Mouse (Mus musculus) liver, embryonic 16.5 days (tissue): ENCODE data around the gene Tmem204. TPM values are rescaled to one million over a fixed set of nuclear protein-coding genes. Genes with fewer than 3 reads are reported as not detected.
A peak's percentile ranks its signal among the peaks of the same experiment; 100 is the strongest.

ENCODE experiments used
- ATAC-seq: fragments of 200-750 bp; cut with Nextera tagmentation; 2 replicates; pipeline ENCODE4 v1.8.0; 2017; ENCODE audit warnings: low read depth, mild to moderate bottlenecking, moderate number of reproducible peaks, moderate library complexity
- H3K27ac ChIP-seq: fragments of 300-500 bp; sonication (generic); 2 replicates; pipeline ENCODE4 v1.5.1; 2014; ENCODE audit warnings: mild to moderate bottlenecking, low read length
- H3K27me3 ChIP-seq: fragments of 300-500 bp; sonication (generic); 2 replicates; pipeline ENCODE4 v1.6.1; 2014; ENCODE audit warnings: low read depth, low read length, mixed read lengths; ENCODE audit not compliant: control insufficient read depth, insufficient read depth
- H3K36me3 ChIP-seq: fragments of 300-500 bp; sonication (generic); 2 replicates; pipeline ENCODE4 v1.6.1; 2014; ENCODE audit warnings: mild to moderate bottlenecking; ENCODE audit not compliant: control insufficient read depth, insufficient read depth
- H3K4me1 ChIP-seq: fragments of 300-500 bp; sonication (generic); 2 replicates; pipeline ENCODE4 v1.6.1; 2014; ENCODE audit warnings: low read depth, low read length, mixed read lengths; ENCODE audit not compliant: control insufficient read depth
- H3K4me2 ChIP-seq: fragments of 300-500 bp; sonication (generic); 2 replicates; pipeline ENCODE4 v1.6.1; 2014; ENCODE audit warnings: low read depth, low read length, mixed read lengths
- H3K4me3 ChIP-seq: fragments of 300-500 bp; sonication (generic); 2 replicates; pipeline ENCODE4 v1.5.1; 2014; ENCODE audit warnings: low read depth, mild to moderate bottlenecking, low read length
- H3K9ac ChIP-seq: fragments of 300-500 bp; sonication (generic); 2 replicates; pipeline ENCODE4 v1.6.1; 2014; ENCODE audit warnings: low read depth, low read length
- H3K9me3 ChIP-seq: fragments of 300-500 bp; sonication (generic); replicated peaks from 2 replicates; pipeline ENCODE4 v1.6.1; 2016; ENCODE audit warnings: low read length; ENCODE audit not compliant: control insufficient read depth
- WGBS: fragments of 180-500 bp; shearing (Covaris S2); extraction: QIAGEN DNeasy Blood & Tissue Kit; methylation state at CpG from one replicate; pipeline ENCODE4 v1.1.7; 2014; ENCODE audit not compliant: insufficient replicate concordance; 5-methylcytosine and 5-hydroxymethylcytosine counted together
- polyA plus RNA-seq: library from polyadenylated mRNA; unstranded; fragments of >200 nt; fragmentation: Nextera tagmentation; extraction: Ambion mirVana; gene quantifications from 2 replicates; pipeline ENCODE4 v1.2.1, GENCODE M21; 2015

Tmem204 gene
- polyA plus RNA-seq, 1 experiment from 2014 or later: 7.3 TPM

GRCm38 (mm10) chr17:25014841-25015570 lies 68.4 kb downstream of the Tmem204 start:
- Histone ChIP-seq H3K9me3 (no peaks in the 10 kb centered on the region), H3K9ac (peak overlapping the region; percentile 95), H3K27ac (peak overlapping the region; percentile 93), H3K4me3 (peak overlapping the region; percentile 96), H3K36me3 (peaks cover 22% of the 10 kb centered on the region), H3K4me2 (peak overlapping the region; percentile 60), H3K27me3 (no peaks in the 10 kb centered on the region), H3K4me1 (peaks cover 15% of the 10 kb centered on the region)
- 0% methylated on average over 39 of the region's 39 CpGs for WGBS
- ATAC-seq: no peak

GRCm38 (mm10) chr17:25013606-25014501 lies 69.5 kb downstream of the Tmem204 start:
- H3K9ac ChIP-seq: peak overlapping the region; percentile 95
- peaks cover 22% of the 10 kb centered on the region for H3K36me3 ChIP-seq
- WGBS: under 1% methylated on average over 81 of the region's 81 CpGs
- no peaks in the 10 kb centered on the region for H3K9me3 ChIP-seq
- ATAC-seq: no peak
- H3K27me3 ChIP-seq: no peaks in the 10 kb centered on the region
- peaks cover 15% of the 10 kb centered on the region for H3K4me1 ChIP-seq
- H3K4me2 ChIP-seq: peak overlapping the region; percentile 60
- H3K27ac ChIP-seq: peak overlapping the region; percentile 93
- peak overlapping the region; percentile 96 for H3K4me3 ChIP-seq

Other genes with a start within 250 kb of the Tmem204 start
- 124 and 125 TPM in 2 replicates for gene Hagh, start 243.4 kb downstream of the Tmem204 start, polyA plus RNA-seq
- 46.3 and 47.3 TPM in 2 replicates for gene Fahd1, start 233.2 kb downstream of the Tmem204 start, polyA plus RNA-seq
- gene Igfals, start 217.6 kb downstream of the Tmem204 start, polyA plus RNA-seq: 11.0 and 11.7 TPM in 2 replicates
- 53.2 and 55.5 TPM in 2 replicates for gene Nubp2, start 197.2 kb downstream of the Tmem204 start, polyA plus RNA-seq
- gene Spsb3, start 196.9 kb downstream of the Tmem204 start, polyA plus RNA-seq: 38.9 and 40.3 TPM in 2 replicates
- gene Eme2, start 188.5 kb downstream of the Tmem204 start, polyA plus RNA-seq: 12.1 and 12.2 TPM in 2 replicates
- gene Mrps34, start 188.5 kb downstream of the Tmem204 start, polyA plus RNA-seq: 48.9 and 50.7 TPM in 2 replicates
- 46.7 and 54.0 TPM in 2 replicates for gene Nme3, start 187.1 kb downstream of the Tmem204 start, polyA plus RNA-seq
- 9.5 and 11.6 TPM in 2 replicates for gene Mapk8ip3, start 146.6 kb downstream of the Tmem204 start, polyA plus RNA-seq
- gene Jpt2, start 122.9 kb downstream of the Tmem204 start, polyA plus RNA-seq: 52.6 and 53.6 TPM in 2 replicates
- 2.7 and 2.9 TPM in 2 replicates for gene Cramp1l, start 67.8 kb downstream of the Tmem204 start, polyA plus RNA-seq
- gene Ift140, start 67.5 kb downstream of the Tmem204 start, polyA plus RNA-seq: 145 and 146 TPM in 2 replicates
- 12.2 TPM in 2 replicates for gene Telo2, start 32.4 kb upstream of the Tmem204 start, polyA plus RNA-seq
- not detected in 2 replicates for gene Ptx4, start 37.2 kb upstream of the Tmem204 start, polyA plus RNA-seq
- 9.9 and 10.3 TPM in 2 replicates for gene Clcn7, start 49.8 kb upstream of the Tmem204 start, polyA plus RNA-seq
- gene Ccdc154, start 78.9 kb upstream of the Tmem204 start, polyA plus RNA-seq: 0.04 TPM in 1 of 2 replicates, not detected in the other
- not detected in 2 replicates for gene Gm38655, start 91.9 kb upstream of the Tmem204 start, polyA plus RNA-seq
- 14.2 and 15.1 TPM in 2 replicates for gene BC003965, start 101.0 kb upstream of the Tmem204 start, polyA plus RNA-seq
- 6.8 and 7.9 TPM in 2 replicates for gene Unkl, start 104.8 kb upstream of the Tmem204 start, polyA plus RNA-seq
- gene Gnptg, start 156.5 kb upstream of the Tmem204 start, polyA plus RNA-seq: 17.8 and 19.9 TPM in 2 replicates
- gene Tsr3, start 156.6 kb upstream of the Tmem204 start, polyA plus RNA-seq: 14.7 and 15.0 TPM in 2 replicates
- gene Baiap3, start 172.8 kb upstream of the Tmem204 start, polyA plus RNA-seq: 0.46 and 0.57 TPM in 2 replicates
- 205 and 211 TPM in 2 replicates for gene Ube2i, start 191.0 kb upstream of the Tmem204 start, polyA plus RNA-seq
- gene Prss34, start 214.8 kb upstream of the Tmem204 start, polyA plus RNA-seq: 3.4 and 4.9 TPM in 2 replicates
- gene Prss28, start 225.1 kb upstream of the Tmem204 start, polyA plus RNA-seq: not detected in 2 replicates
- gene Prss29, start 235.1 kb upstream of the Tmem204 start, polyA plus RNA-seq: not detected in 2 replicates